Mouse (Mus musculus) olfactory bulb, adult 2 months (tissue): ENCODE measurements around the gene Pstpip1. TPM values are rescaled to one million over a fixed set of nuclear protein-coding genes. Genes with fewer than 3 reads are reported as not detected.

Source experiments
- H3K27ac ChIP-seq: fragments of 200-500 bp; 2 replicates; pipeline ENCODE4 v1.5.1; 2012; ENCODE audit warnings: low read depth, low read length; ENCODE audit not compliant: insufficient read depth
- H3K4me1 ChIP-seq: fragments of 200-500 bp; 2 replicates; pipeline ENCODE4 v1.6.1; 2012; ENCODE audit warnings: low read length; ENCODE audit not compliant: control insufficient read depth, insufficient read depth
- H3K4me3 ChIP-seq: fragments of 200-500 bp; 2 replicates; pipeline ENCODE4 v1.5.1; 2012; ENCODE audit warnings: mild to moderate bottlenecking, low read depth, low read length, moderate library complexity; ENCODE audit not compliant: insufficient read depth
- CTCF ChIP-seq: fragments of 200-500 bp; IDR thresholded peaks from 2 replicates; pipeline ENCODE4 v1.5.1; 2012; ENCODE audit warnings: low read depth, mild to moderate bottlenecking, low read length, moderate library complexity; ENCODE audit not compliant: insufficient read depth
- POLR2A ChIP-seq: fragments of 200-500 bp; IDR thresholded peaks from 2 replicates; pipeline ENCODE4 v1.6.1; 2012; ENCODE audit warnings: mild to moderate bottlenecking, low read depth, low read length, moderate library complexity; ENCODE audit not compliant: insufficient read depth
- WGBS: fragments of 180-500 bp; shearing (Covaris S2); methylation state at CpG from one replicate; pipeline ENCODE4 v1.1.7; 2018; 5-methylcytosine and 5-hydroxymethylcytosine counted together
- polyA plus RNA-seq: library from polyadenylated mRNA; stranded (reverse); fragments of >200 nt; gene quantifications from 2 replicates; pipeline ENCODE4 v1.2.4, GENCODE M21; 2012; ENCODE audit warnings: low replicate concordance; ENCODE audit not compliant: missing spikeins, insufficient read depth, insufficient read length

Pstpip1 gene
- polyA plus RNA-seq, 1 experiment = not detected

- TF ChIP-seq CTCF (no peak), POLR2A (no peak)
Measured at GRCm38 (mm10) chr9:56135590-56136197, 45.9 kb downstream of the Pstpip1 start.

GRCm38 (mm10) chr9:56141776-56142175 lies 52.0 kb downstream of the Pstpip1 start:
- 0 out of 2 replicates have a peak, but pooled peaks cover 2% of the 10 kb centered on the region for H3K4me1 ChIP-seq
- 90% methylated on average over 9 of the region's 9 CpGs for WGBS
- TF ChIP-seq CTCF (no peak), POLR2A (no peak)
- H3K27ac ChIP-seq = no peak overlapping the region
- H3K4me3 ChIP-seq = no peak overlapping the region

More at GRCm38 (mm10) chr9:56135590-56136197, 45.9 kb downstream of the Pstpip1 start:
- H3K27ac ChIP-seq = no peak overlapping the region
- H3K4me1 ChIP-seq = peaks cover 6% of the 10 kb centered on the region; the same call in 1 of the 2 replicates
- 89% methylated on average over 4 of the region's 4 CpGs for WGBS
- H3K4me3 ChIP-seq = no peak overlapping the region

- 97% methylated on average over 7 of the region's 7 CpGs for WGBS
- TF ChIP-seq CTCF = no peak
- no peak for TF ChIP-seq POLR2A
- no peak overlapping the region for H3K27ac ChIP-seq
- no peak overlapping the region for H3K4me3 ChIP-seq
- H3K4me1 ChIP-seq = peaks cover 6% of the 10 kb centered on the region; the same call in 1 of the 2 replicates
Measured at GRCm38 (mm10) chr9:56144366-56145003, 54.7 kb downstream of the Pstpip1 start.

GRCm38 (mm10) chr9:56146326-56146923 lies 56.7 kb downstream of the Pstpip1 start:
- Histone ChIP-seq H3K4me3 (no peak overlapping the region), H3K4me1 (peaks cover 6% of the 10 kb centered on the region; the same call in 1 of the 2 replicates), H3K27ac (no peak overlapping the region)
- TF ChIP-seq CTCF (no peak), POLR2A (no peak)
- 93% methylated on average over 16 of the region's 16 CpGs for WGBS

GRCm38 (mm10) chr9:56151745-56152481 lies 62.2 kb downstream of the Pstpip1 start:
- H3K4me1 ChIP-seq = peaks cover 6% of the 10 kb centered on the region; the same call in 1 of the 2 replicates
- H3K4me3 ChIP-seq = no peak overlapping the region
- TF ChIP-seq POLR2A = no peak
- 6% methylated on average over 7 of the region's 7 CpGs for WGBS
- H3K27ac ChIP-seq = peak overlapping the region; percentile 64

- no peak overlapping the region for H3K4me3 ChIP-seq
- H3K27ac ChIP-seq = peak overlapping the region; percentile 41; the same call in 1 of the 2 replicates
- WGBS = 30% methylated on average over 4 of the region's 4 CpGs
- no peak for TF ChIP-seq POLR2A
- no peak for TF ChIP-seq CTCF
- peaks cover 6% of the 10 kb centered on the region; the same call in 1 of the 2 replicates for H3K4me1 ChIP-seq
Measured at GRCm38 (mm10) chr9:56152482-56153007, 62.8 kb downstream of the Pstpip1 start.

- 82% methylated on average over 5 of the region's 5 CpGs for WGBS
- TF ChIP-seq POLR2A = no peak
- no peak for TF ChIP-seq CTCF
- no peak overlapping the region for H3K4me3 ChIP-seq
- H3K4me1 ChIP-seq = 0 out of 2 replicates have a peak, but pooled peaks cover 2% of the 10 kb centered on the region
- no peak overlapping the region for H3K27ac ChIP-seq
Measured at GRCm38 (mm10) chr9:56154572-56154971, 64.8 kb downstream of the Pstpip1 start.

- H3K27ac ChIP-seq = no peak overlapping the region
- 47% methylated on average over 2 of the region's 2 CpGs for WGBS
- H3K4me3 ChIP-seq = no peak overlapping the region
- H3K4me1 ChIP-seq = no peaks in the 10 kb centered on the region
- TF ChIP-seq CTCF = no peak
- TF ChIP-seq POLR2A = no peak
Measured at GRCm38 (mm10) chr9:56158077-56158476, 68.3 kb downstream of the Pstpip1 start.
